Mouse (Mus musculus) urinary bladder, postnatal 10 days (tissue): ENCODE data around the gene Slc2a4.
"Not testable (repeated sequence)": the region's sequence is repeated elsewhere in the genome, so short reads cannot be mapped to it uniquely, and the experiment has no call there.

Source experiments
- DNase-seq: peaks from one replicate; pipeline ENCODE4 v3.0.0; 2022; ENCODE audit warnings: low spot score

Gene Slc2a4

GRCm38 (mm10) chr11:69970775-69971174 lies 22.8 kb upstream of the Slc2a4 start:
- DNase-seq: no peak

GRCm38 (mm10) chr11:69970222-69970621 lies 22.2 kb upstream of the Slc2a4 start:
- no peak for DNase-seq

- no peak for DNase-seq
Measured at GRCm38 (mm10) chr11:69968793-69969192, 20.8 kb upstream of the Slc2a4 start.

GRCm38 (mm10) chr11:69966860-69967517 lies 19.0 kb upstream of the Slc2a4 start:
- no peak for DNase-seq

GRCm38 (mm10) chr11:69966006-69966859 lies 18.2 kb upstream of the Slc2a4 start:
- no peak for DNase-seq

GRCm38 (mm10) chr11:69965271-69966005 lies 17.4 kb upstream of the Slc2a4 start:
- no peak for DNase-seq

GRCm38 (mm10) chr11:69964650-69965270 lies 16.8 kb upstream of the Slc2a4 start, which contains the start of gene Cldn7:
Gene Cldn7, plus strand, starts transcription at chr11:69964779.
- no peak for DNase-seq

- no peak for DNase-seq
Measured at GRCm38 (mm10) chr11:69961841-69962240, 13.9 kb upstream of the Slc2a4 start.

GRCm38 (mm10) chr11:69960616-69961015 lies 12.6 kb upstream of the Slc2a4 start:
- DNase-seq: no peak

- no peak for DNase-seq
Measured at GRCm38 (mm10) chr11:69956218-69956617, 8.2 kb upstream of the Slc2a4 start.

GRCm38 (mm10) chr11:69955618-69956017 lies 7.6 kb upstream of the Slc2a4 start:
- not testable (repeated sequence) for DNase-seq

GRCm38 (mm10) chr11:69953267-69953915 lies 5.4 kb upstream of the Slc2a4 start:
- no peak for DNase-seq

GRCm38 (mm10) chr11:69952274-69952673 lies 4.3 kb upstream of the Slc2a4 start:
- no peak for DNase-seq

GRCm38 (mm10) chr11:69950807-69951459 lies 2.9 kb upstream of the Slc2a4 start:
- no peak for DNase-seq

GRCm38 (mm10) chr11:69948763-69949150 lies 769 bp upstream of the Slc2a4 start:
- peak; percentile 55 for DNase-seq

- no peak for DNase-seq
Measured at GRCm38 (mm10) chr11:69947337-69948065, 487 bp downstream of the Slc2a4 start.

- DNase-seq: no peak
Measured at GRCm38 (mm10) chr11:69945997-69946891, 1.7 kb downstream of the Slc2a4 start.

- DNase-seq: no peak
Measured at GRCm38 (mm10) chr11:69945216-69945615, 2.8 kb downstream of the Slc2a4 start.

- DNase-seq: no peak
Measured at GRCm38 (mm10) chr11:69940962-69941361, 7.0 kb downstream of the Slc2a4 start.
